Mouse (Mus musculus): ENCODE measurements around the gene Rps6ka2. TPM values are rescaled to one million over a fixed set of nuclear protein-coding genes. Genes with fewer than 3 reads are reported as not detected.
"Not testable (repeated sequence)": the region's sequence is repeated elsewhere in the genome, so short reads cannot be mapped to it uniquely, and the experiment has no call there.

The Rps6ka2 gene
- polyA plus RNA-seq, 1 experiment: 9.1 TPM

DNA sequence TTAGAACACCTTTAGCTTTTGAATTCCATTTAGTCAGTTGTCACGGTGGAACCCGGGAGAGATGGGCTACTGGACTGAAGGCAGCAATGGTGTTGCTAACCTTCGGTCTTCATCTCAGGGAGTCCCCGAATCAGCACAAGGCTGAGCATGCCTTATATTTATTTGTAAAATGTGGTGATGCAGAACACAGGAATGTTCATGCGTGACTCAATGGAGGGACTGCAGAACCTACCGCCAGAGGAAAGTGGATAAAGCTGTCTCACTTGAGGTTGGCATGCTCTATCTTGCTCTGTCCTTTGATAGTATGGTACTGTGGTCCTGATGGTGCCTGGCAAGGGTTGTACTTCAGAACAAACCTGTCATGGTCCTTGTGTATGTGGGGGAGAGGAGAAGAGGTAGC, 8.3 kb downstream of the Rps6ka2 start:
- Histone ChIP-seq H3K27ac (ENCODE audit: control insufficient read depth, insufficient read depth, low read depth, low read length, poor library complexity) (no peak overlapping the region), H3K4me3 (replicated peaks; ENCODE audit: control insufficient read depth, low read depth, low read length) (no peak overlapping the region), H3K4me1 (ENCODE audit: control insufficient read depth, insufficient read depth, low read length) (peaks cover 9% of the 10 kb centered on the region)
- 86% methylated on average over 6 of the region's 6 CpGs for WGBS
- TF ChIP-seq CTCF (IDR thresholded peaks at IDR 0.05; ENCODE audit: control insufficient read depth, insufficient read depth, low read length) (no peak), POLR2A (IDR thresholded peaks at IDR 0.05; ENCODE audit: borderline replicate concordance, control insufficient read depth, low read depth, low read length) (no peak)

DNA sequence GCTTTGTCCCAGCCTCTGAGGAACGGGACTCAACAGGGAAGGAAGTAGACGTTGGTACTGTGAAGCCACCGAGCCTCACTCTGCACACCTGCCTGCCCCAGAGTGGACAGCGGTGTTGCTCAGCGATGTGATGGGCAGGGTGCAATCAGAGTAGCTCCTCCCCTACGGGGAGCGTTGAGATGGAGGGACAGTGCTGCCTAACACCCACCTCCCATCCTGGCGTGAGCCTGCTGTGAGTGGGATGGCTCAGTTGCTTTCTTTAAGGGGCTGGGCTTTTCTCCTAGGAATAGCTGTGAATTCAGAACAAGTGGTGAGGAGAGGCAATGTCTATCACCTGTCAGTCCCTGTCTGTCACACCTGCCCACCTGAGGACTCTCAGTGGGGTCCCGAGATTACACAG, 12.3 kb downstream of the Rps6ka2 start:
- 0 out of 2 replicates have a peak overlapping the region, but pooled peaks have one; percentile 4 for H3K27ac ChIP-seq (ENCODE audit: control insufficient read depth, insufficient read depth, low read depth, low read length, poor library complexity)
- no peak overlapping the region for H3K4me3 ChIP-seq (replicated peaks; ENCODE audit: control insufficient read depth, low read depth, low read length)
- peaks cover 4% of the 10 kb centered on the region for H3K4me1 ChIP-seq (ENCODE audit: control insufficient read depth, insufficient read depth, low read length)
- TF ChIP-seq POLR2A (IDR thresholded peaks at IDR 0.05; ENCODE audit: borderline replicate concordance, control insufficient read depth, low read depth, low read length): no peak
- TF ChIP-seq CTCF (IDR thresholded peaks at IDR 0.05; ENCODE audit: control insufficient read depth, insufficient read depth, low read length): no peak
- WGBS: 35% methylated on average over 9 of the region's 9 CpGs

DNA sequence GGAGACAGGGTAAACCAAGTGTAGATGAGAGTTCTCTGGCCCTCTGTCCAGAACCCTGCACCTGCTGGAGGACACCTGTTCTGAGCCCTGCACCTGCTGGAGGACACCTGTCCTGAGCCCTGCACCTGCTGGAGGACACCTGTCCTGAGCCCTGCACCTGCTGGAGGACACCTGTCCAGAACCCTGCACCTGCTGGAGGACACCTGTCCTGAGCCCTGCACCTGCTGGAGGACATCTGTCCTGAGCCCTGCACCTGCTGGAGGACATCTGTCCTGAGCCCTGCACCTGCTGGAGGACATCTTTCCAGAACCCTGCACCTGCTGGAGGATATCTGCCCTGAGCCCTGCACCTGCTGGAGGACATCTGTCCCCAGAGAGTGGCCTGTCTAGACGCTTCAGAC, 17.1 kb downstream of the Rps6ka2 start:
- H3K27ac ChIP-seq (ENCODE audit: control insufficient read depth, insufficient read depth, low read depth, low read length, poor library complexity); H3K4me3 ChIP-seq (replicated peaks; ENCODE audit: control insufficient read depth, low read depth, low read length); H3K4me1 ChIP-seq (ENCODE audit: control insufficient read depth, insufficient read depth, low read length): not testable (repeated sequence)
- WGBS: 67% methylated on average over 1 of the region's 1 CpGs

DNA sequence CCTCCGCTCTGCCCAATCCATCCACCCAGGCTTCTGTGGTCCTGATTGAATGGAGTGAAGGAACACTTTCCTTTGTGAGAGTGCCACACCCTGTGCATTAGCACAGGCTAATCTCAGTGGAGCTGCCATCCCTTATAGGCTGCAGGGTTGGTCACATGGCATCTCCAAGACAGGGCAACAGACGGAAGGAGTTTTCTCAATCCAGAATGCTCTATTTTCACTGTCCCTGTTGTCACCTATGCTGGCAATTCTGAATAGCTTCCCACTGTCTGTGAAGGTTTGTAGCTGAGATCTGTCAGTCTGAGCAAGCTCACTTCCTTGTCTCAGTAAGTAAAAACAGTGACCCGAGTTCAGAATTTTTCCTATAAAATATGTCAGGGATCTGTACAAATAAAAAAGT, 19.5 kb downstream of the Rps6ka2 start:
- 87% methylated on average over 3 of the region's 3 CpGs for WGBS
- Histone ChIP-seq H3K27ac (ENCODE audit: control insufficient read depth, insufficient read depth, low read depth, low read length, poor library complexity) (no peak overlapping the region), H3K4me3 (replicated peaks; ENCODE audit: control insufficient read depth, low read depth, low read length) (no peak overlapping the region), H3K4me1 (ENCODE audit: control insufficient read depth, insufficient read depth, low read length) (no peaks in the 10 kb centered on the region; the same call in 1 of the 2 replicates)
- TF ChIP-seq CTCF (IDR thresholded peaks at IDR 0.05; ENCODE audit: control insufficient read depth, insufficient read depth, low read length): no peak
- no peak for TF ChIP-seq POLR2A (IDR thresholded peaks at IDR 0.05; ENCODE audit: borderline replicate concordance, control insufficient read depth, low read depth, low read length)

DNA sequence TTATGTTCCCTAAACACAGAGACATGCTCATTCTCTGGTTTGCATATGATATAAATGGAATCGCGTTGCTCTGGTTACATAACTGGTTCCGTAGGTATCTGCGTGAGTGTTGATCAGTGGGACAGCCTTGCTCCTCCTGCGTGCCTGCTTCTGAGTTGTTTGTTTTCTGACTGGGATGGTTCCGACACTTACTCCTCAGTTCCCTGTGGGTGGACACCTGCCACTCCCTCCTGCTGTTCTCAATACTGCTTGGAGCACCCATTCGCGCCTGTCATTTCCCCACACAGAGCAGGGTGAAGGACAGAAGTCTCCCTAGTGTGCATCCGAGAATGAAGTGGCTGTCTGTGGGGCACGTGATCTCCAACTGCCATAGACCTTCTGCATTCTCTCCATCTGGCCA, 20.1 kb downstream of the Rps6ka2 start:
- 88% methylated on average over 10 of the region's 10 CpGs for WGBS
- Histone ChIP-seq H3K4me3 (replicated peaks; ENCODE audit: control insufficient read depth, low read depth, low read length) (no peak overlapping the region), H3K4me1 (ENCODE audit: control insufficient read depth, insufficient read depth, low read length) (no peaks in the 10 kb centered on the region; the same call in 1 of the 2 replicates), H3K27ac (ENCODE audit: control insufficient read depth, insufficient read depth, low read depth, low read length, poor library complexity) (no peak overlapping the region)
- no peak for TF ChIP-seq POLR2A (IDR thresholded peaks at IDR 0.05; ENCODE audit: borderline replicate concordance, control insufficient read depth, low read depth, low read length)

DNA sequence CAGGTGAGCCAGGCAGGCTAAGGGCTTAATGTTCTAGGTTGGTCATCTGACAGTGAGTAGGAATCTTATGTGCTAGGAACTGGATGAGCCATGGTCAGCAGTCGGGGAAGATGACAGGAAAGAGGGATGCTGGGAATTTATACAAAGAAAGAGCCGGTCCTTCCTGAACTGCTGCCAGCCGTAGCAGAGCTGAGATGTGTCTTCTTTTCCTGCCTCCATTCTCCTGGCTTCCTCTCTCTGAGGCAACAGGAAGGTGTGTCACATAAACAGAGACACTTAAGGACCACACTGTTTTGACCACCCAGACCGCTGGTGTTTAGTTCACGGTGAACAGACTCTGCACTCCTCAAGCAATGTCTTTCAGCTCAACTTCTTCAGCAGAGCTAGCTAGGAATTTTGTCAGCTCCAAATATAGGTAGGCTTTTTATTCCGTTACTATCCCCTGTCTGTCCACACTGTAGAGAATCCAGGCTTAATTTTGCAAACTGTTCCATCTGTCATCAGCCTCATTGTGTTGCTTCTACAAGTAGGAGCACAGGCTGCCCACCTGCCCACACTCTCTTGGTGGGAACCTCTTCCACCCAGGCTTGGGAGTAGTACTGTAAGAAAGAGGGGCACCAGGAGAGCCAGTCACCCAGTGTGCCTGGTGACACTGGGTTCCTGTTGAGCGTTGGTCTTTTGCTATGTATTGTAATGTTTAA, 24.4 kb downstream of the Rps6ka2 start:
- TF ChIP-seq CTCF (IDR thresholded peaks at IDR 0.05; ENCODE audit: control insufficient read depth, insufficient read depth, low read length) (no peak), POLR2A (IDR thresholded peaks at IDR 0.05; ENCODE audit: borderline replicate concordance, control insufficient read depth, low read depth, low read length) (no peak)
- 45% methylated on average over 7 of the region's 7 CpGs for WGBS
- no peaks in the 10 kb centered on the region; the same call in 1 of the 2 replicates for H3K4me1 ChIP-seq (ENCODE audit: control insufficient read depth, insufficient read depth, low read length)
- H3K4me3 ChIP-seq (replicated peaks; ENCODE audit: control insufficient read depth, low read depth, low read length): no peak overlapping the region
- no peak overlapping the region for H3K27ac ChIP-seq (ENCODE audit: control insufficient read depth, insufficient read depth, low read depth, low read length, poor library complexity)

DNA sequence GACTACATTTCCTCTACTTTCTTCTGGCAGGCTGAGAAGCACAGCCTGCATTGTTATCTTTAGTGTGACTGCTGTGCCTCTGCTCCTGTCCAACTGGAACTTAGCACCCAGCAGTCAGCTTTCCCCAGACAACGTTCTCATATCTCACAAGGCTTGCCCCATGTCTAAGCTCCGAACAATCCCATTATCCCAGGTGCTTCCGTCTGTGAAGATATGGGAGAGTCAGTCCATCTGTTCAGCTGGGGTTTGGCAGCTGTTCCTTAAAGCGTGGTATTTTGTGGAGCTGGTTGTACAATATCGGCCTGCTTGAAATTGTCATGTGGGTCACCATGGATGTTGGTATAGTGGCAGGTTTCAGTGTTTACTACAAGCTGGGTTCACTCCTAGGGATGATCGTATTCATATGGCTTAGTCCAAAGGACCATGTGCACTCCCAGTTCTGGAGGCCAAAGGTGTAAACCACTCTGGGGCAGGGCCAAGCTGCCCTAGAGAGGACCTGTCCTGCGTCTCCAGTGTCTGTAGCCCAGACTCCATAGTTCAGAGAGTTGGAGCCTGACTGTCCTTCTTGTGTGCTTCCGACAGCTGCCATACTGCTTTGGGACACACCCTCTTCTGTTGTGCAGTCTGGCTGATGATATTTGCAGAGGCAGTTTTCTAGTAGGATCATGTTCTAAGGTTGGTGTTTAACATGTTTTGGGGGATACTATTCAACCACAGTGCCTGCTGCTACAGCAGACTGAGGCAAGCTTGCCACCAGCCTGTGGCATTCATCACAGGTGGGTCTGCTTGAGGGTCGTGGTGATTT, 27.4 kb downstream of the Rps6ka2 start:
- H3K27ac ChIP-seq (ENCODE audit: control insufficient read depth, insufficient read depth, low read depth, low read length, poor library complexity): no peak overlapping the region
- H3K4me3 ChIP-seq (replicated peaks; ENCODE audit: control insufficient read depth, low read depth, low read length): no peak overlapping the region
- TF ChIP-seq POLR2A (IDR thresholded peaks at IDR 0.05; ENCODE audit: borderline replicate concordance, control insufficient read depth, low read depth, low read length) (no peak), CTCF (IDR thresholded peaks at IDR 0.05; ENCODE audit: control insufficient read depth, insufficient read depth, low read length) (no peak)
- 79% methylated on average over 9 of the region's 9 CpGs for WGBS
- H3K4me1 ChIP-seq (ENCODE audit: control insufficient read depth, insufficient read depth, low read length): no peaks in the 10 kb centered on the region; the same call in 1 of the 2 replicates

DNA sequence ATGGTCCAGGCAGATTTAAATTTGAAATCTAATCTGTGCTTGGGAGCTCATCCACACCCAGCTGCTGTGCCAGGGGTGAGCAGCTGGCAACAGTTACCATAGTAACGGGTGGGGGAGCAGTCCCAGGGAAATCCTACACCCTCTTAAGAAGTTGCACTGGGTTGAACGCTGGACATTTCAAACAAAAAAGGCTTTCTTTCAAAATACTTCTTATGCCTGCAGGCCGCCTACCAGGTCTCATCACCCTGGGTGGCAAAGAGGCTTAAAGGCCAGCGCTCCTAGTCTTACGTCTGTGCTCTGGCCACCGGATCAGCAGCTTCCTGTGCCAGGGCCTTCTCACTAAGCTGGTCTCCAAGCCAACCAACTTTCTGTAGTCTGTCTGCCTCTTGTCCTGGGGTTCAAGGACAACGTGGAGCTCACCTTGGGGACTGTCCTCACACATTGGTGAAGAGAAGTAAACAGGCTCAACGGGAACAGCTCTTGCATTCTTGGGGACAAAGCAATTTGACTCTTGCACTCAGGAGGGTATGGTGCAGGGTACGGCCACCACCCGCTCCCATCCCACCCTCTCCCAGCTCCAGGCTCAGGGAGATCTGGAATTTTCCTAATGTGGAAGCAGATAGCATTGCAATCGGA, 35.0 kb downstream of the Rps6ka2 start:
- Histone ChIP-seq H3K27ac (ENCODE audit: control insufficient read depth, insufficient read depth, low read depth, low read length, poor library complexity) (no peak overlapping the region), H3K4me1 (ENCODE audit: control insufficient read depth, insufficient read depth, low read length) (peaks cover 2% of the 10 kb centered on the region), H3K4me3 (replicated peaks; ENCODE audit: control insufficient read depth, low read depth, low read length) (no peak overlapping the region)
- TF ChIP-seq CTCF (IDR thresholded peaks at IDR 0.05; ENCODE audit: control insufficient read depth, insufficient read depth, low read length): no peak
- TF ChIP-seq POLR2A (IDR thresholded peaks at IDR 0.05; ENCODE audit: borderline replicate concordance, control insufficient read depth, low read depth, low read length): no peak
- 80% methylated on average over 11 of the region's 11 CpGs for WGBS
